10 mouse cellular contexts compared by ENCODE assay signal in genomic region chr12:77790891-77791672, GRCm38 (mm10).
DNase-seq lines count a peak whose midpoint lies in the region; ATAC-seq and TF ChIP-seq lines count a peak whose summit lies in the region.
"Had no signal": no experiment of that assay in that cellular context is flagged by ENCODE, and none has a peak within 500 bp of the region (broad histone marks: within the 10 kb centered on the region; RNA-seq: fewer than 3 reads in every experiment).

No protein-coding gene starts in this region.

- H3K4me1 ChIP-seq in heart, embryonic 11.5 days (ENCODE audit: control insufficient read depth, insufficient read depth, low read length), result peaks cover 7% of the 10 kb centered on the region
- peaks cover 10% of the 10 kb centered on the region for H3K4me1 ChIP-seq in kidney, embryonic 16.5 days (ENCODE audit: insufficient read depth, low read length)
- peaks cover 8% of the 10 kb centered on the region for H3K4me1 ChIP-seq in small intestine, adult 2 months (ENCODE audit: control insufficient read depth, insufficient read depth, insufficient read length, low read length)
- peaks cover 10% of the 10 kb centered on the region for H3K4me1 ChIP-seq in limb, embryonic 10.5 days

- H3K4me3 ChIP-seq in heart, embryonic 11.5 days (ENCODE audit: low read depth, low read length), result no peak overlapping the region
- H3K4me3 ChIP-seq in gastrocnemius, adult 2 months, result peak overlapping the region; percentile 54
- H3K4me3 ChIP-seq in kidney, embryonic 16.5 days (ENCODE audit: low read length), result 0 out of 2 replicates have a peak overlapping the region, but pooled peaks have one; percentile 3
- peak overlapping the region; percentile 44 for H3K4me3 ChIP-seq in small intestine, adult 2 months (ENCODE audit: low read depth, low read length)
- no peak overlapping the region for H3K4me3 ChIP-seq in limb, embryonic 10.5 days
- H3K4me3 ChIP-seq: embryonic facial prominence, embryonic 12.5 days had no signal

- H3K4me2 ChIP-seq in heart, embryonic 11.5 days, result no peak overlapping the region
- 0 out of 2 replicates have a peak overlapping the region, but pooled peaks have one; percentile 12 for H3K4me2 ChIP-seq in kidney, embryonic 16.5 days (replicated peaks; ENCODE audit: low read depth, low read length)

- peaks cover 3% of the 10 kb centered on the region; the same call in 1 of the 2 replicates for H3K27me3 ChIP-seq in heart, embryonic 11.5 days (ENCODE audit: control insufficient read depth, insufficient read depth, low read length)
- 0 out of 2 replicates have a peak, but pooled peaks cover 3% of the 10 kb centered on the region for H3K27me3 ChIP-seq in kidney, embryonic 16.5 days (ENCODE audit: insufficient read depth, low read length)
- H3K27me3 ChIP-seq in small intestine, adult 2 months (ENCODE audit: control insufficient read depth, insufficient read depth, low read length), result no peaks in the 10 kb centered on the region
- H3K27me3 ChIP-seq in limb, embryonic 10.5 days (ENCODE audit: low read depth, poor library complexity, severe bottlenecking), result peaks cover 13% of the 10 kb centered on the region

- no peaks in the 10 kb centered on the region for H3K36me3 ChIP-seq in heart, embryonic 11.5 days (ENCODE audit: control insufficient read depth, insufficient read depth, low read length)
- no peaks in the 10 kb centered on the region for H3K36me3 ChIP-seq in kidney, embryonic 16.5 days (ENCODE audit: insufficient read depth, low read length)
- no peaks in the 10 kb centered on the region for H3K36me3 ChIP-seq in small intestine, adult 2 months (ENCODE audit: control insufficient read depth, insufficient read depth, low read length)
- H3K36me3 ChIP-seq in limb, embryonic 10.5 days, result no peaks in the 10 kb centered on the region
- H3K36me3 ChIP-seq: embryonic facial prominence, embryonic 12.5 days had no signal

- ATAC-seq in heart, embryonic 11.5 days (replicated peaks; ENCODE audit: insufficient number of reproducible peaks, low FRiP score, low TSS enrichment), result no peak
- peak; percentile 70; the same call in 1 of the 2 replicates for ATAC-seq in kidney, embryonic 16.5 days (ENCODE audit: low FRiP score, low TSS enrichment)

- no peak overlapping the region for H3K27ac ChIP-seq in heart, embryonic 11.5 days (ENCODE audit: low read depth, low read length)
- H3K27ac ChIP-seq in gastrocnemius, adult 2 months, result peak overlapping the region; percentile 8; the same call in 1 of the 2 replicates
- no peak overlapping the region for H3K27ac ChIP-seq in kidney, embryonic 16.5 days (ENCODE audit: low read length)
- H3K27ac ChIP-seq in small intestine, adult 2 months (ENCODE audit: insufficient read depth, low read depth, low read length), result no peak overlapping the region
- H3K27ac ChIP-seq in limb, embryonic 10.5 days, result no peak overlapping the region
- H3K27ac ChIP-seq: embryonic facial prominence, embryonic 12.5 days; liver, embryonic 14.5 days had no signal

- intact Hi-C loops in gastrocnemius, adult 2 months (cut with DNase I), result no loop called here

- TF ChIP-seq POLR2A in small intestine, adult 2 months (IDR thresholded peaks at IDR 0.05; ENCODE audit: low read depth, low read length), result no peak

- no peaks in the 10 kb centered on the region for H3K9me3 ChIP-seq in heart, embryonic 11.5 days (replicated peaks; ENCODE audit: control insufficient read depth, low read length)
- no peaks in the 10 kb centered on the region for H3K9me3 ChIP-seq in kidney, embryonic 16.5 days (ENCODE audit: low read length)
- no peaks in the 10 kb centered on the region for H3K9me3 ChIP-seq in limb, embryonic 10.5 days (replicated peaks)
- H3K9me3 ChIP-seq: embryonic facial prominence, embryonic 12.5 days had no signal

- no peak for TF ChIP-seq CTCF in gastrocnemius, adult 2 months (IDR thresholded peaks at IDR 0.05)
- TF ChIP-seq CTCF in small intestine, adult 2 months (IDR thresholded peaks at IDR 0.05; ENCODE audit: extremely low read depth, insufficient read length, insufficient replicate concordance, low read depth, low read length), result no peak

- peak; percentile 72 to 75 for DNase-seq in heart, adult 18-20 months
- peak; percentile 71 for DNase-seq in ZHBTc4 (ENCODE audit: low read depth, low spot score)
- DNase-seq in gastrocnemius, adult 2 months, result peak; percentile 39
- no peak for DNase-seq in left cerebral cortex, adult 11 months (ENCODE audit: low spot score)
- no peak for DNase-seq in limb, embryonic 10.5 days (ENCODE audit: low spot score)

- 81% methylated on average over 13 of the region's 13 CpGs for WGBS in heart, embryonic 11.5 days (ENCODE audit: insufficient replicate concordance)
- 57% methylated on average over 13 of the region's 13 CpGs for WGBS in kidney, embryonic 16.5 days
- 20% methylated on average over 13 of the region's 13 CpGs for WGBS in small intestine, adult 2 months
- 81% methylated on average over 13 of the region's 13 CpGs for WGBS in limb, embryonic 10.5 days

- no peak overlapping the region for H3K9ac ChIP-seq in heart, embryonic 11.5 days (ENCODE audit: low read depth, low read length)
- H3K9ac ChIP-seq in kidney, embryonic 16.5 days (replicated peaks; ENCODE audit: low read length), result no peak overlapping the region
- H3K9ac ChIP-seq: embryonic facial prominence, embryonic 12.5 days; liver, embryonic 14.5 days had no signal

Comparison
In these comparisons a context has a peak if more than half of its experiments do, and no peak if none do; other contexts are left out.
1. DNase-seq: peak in heart, adult 18-20 months (2 of 2), ZHBTc4 (single experiment) and gastrocnemius, adult 2 months (single experiment); none in left cerebral cortex, adult 11 months (single experiment) and limb, embryonic 10.5 days (single experiment).
2. H3K4me3 ChIP-seq: peak in gastrocnemius, adult 2 months (single experiment), kidney, embryonic 16.5 days (single experiment) and small intestine, adult 2 months (single experiment); none in heart, embryonic 11.5 days (single experiment) and limb, embryonic 10.5 days (single experiment).